Mouse (Mus musculus): Measurements from ENCODE around the gene Faap24.
A peak's percentile ranks its signal among the peaks of the same experiment; 100 is the strongest.

Gene Faap24

DNA sequence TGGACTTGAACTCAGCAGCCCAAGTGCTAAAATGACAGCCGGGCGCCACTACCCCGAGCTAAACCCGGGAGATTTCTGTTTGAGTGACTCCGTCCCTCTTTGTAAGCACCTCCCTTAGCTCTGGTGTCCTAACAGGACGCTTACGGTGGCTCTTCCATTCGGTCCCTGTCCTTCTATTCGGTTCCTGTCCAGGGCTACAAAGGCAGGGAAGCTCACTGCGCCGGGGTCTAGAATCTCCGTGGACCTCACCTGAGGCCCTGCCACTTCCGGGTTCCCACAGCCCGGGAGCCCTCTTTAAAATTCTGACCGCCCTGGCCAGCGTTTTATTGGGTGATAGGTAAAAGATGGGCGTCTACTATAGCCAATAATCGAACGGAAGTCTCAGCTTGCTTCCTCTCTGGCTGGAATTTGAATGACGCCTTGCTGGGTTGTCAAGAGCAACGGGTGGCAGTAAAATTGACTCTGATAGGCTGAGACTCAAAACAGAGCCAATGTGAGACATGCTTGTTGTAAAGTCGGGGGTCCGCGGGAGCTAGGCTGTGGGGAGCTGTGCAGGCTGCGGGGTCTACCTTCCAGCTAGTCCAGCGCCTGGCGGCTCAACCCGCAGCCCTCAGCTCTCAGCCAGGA is at the start of gene Faap24, which contains the start of gene Cep89:
Faap24 (minus strand) TSS at position 295 of the 627 bp plus-strand sequence.
Cep89 (plus strand) TSS at position 494 of the 627 bp plus-strand sequence.
- DNase-seq: peak; percentile 85

GRCm38 (mm10) chr7:35435266-35435665 is 38.6 kb upstream of the Faap24 start:
- no peak for DNase-seq

DNA sequence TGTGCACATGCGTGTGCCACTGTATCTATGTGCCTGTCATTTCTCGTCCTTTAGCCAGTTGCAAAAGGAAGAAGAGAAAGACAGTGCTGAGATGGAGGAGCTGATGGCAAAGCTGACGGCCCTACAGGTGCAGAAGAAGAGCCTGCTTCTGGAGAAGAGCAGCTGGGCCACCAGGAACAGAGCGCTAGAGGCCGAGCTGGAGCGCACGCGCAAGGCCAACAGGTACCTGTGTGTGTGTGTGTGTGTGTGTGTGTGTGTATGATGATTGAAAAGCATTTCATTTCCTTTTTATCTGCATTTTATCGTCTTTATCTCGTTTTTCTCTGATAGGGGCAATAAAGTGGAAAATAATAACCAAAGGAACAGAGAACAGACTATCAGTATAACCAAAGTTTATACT is 31.5 kb upstream of the Faap24 start:
- DNase-seq: no peak

DNA sequence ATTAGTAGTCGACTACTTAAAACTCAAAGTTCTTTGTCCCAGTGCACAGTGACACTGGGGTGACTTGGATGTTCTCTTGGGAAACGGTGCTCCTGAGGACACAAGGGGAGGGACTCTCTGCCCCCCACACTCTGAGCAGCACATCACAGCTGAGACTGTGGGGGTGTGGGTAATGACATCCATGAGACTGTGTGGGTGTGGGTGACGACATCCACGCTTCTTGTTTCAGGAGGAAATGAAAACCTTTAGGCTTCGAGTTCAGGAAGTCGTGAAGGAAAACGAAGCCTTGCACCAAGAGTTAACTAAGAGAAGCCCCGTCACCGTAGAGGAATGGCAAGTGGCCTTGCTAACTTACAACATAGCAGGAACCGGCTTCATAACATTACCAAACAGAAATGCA is 26.4 kb upstream of the Faap24 start:
- no peak for DNase-seq

DNA sequence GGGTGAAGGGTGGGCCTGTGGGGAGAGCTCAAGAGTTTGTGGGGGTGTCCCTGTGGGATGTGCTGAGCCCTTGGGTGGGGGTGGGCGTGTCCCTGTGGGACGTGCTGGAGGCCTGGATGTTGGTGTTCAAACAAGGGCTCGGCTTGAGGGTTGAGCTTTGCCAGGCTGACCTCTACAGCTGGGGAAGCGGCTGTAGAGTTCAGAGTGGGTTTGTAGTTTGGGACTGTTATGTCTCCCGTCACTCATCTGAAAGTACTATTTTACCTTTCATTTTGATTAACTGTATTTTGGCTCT is 20.0 kb upstream of the Faap24 start:
- no peak for DNase-seq

DNA sequence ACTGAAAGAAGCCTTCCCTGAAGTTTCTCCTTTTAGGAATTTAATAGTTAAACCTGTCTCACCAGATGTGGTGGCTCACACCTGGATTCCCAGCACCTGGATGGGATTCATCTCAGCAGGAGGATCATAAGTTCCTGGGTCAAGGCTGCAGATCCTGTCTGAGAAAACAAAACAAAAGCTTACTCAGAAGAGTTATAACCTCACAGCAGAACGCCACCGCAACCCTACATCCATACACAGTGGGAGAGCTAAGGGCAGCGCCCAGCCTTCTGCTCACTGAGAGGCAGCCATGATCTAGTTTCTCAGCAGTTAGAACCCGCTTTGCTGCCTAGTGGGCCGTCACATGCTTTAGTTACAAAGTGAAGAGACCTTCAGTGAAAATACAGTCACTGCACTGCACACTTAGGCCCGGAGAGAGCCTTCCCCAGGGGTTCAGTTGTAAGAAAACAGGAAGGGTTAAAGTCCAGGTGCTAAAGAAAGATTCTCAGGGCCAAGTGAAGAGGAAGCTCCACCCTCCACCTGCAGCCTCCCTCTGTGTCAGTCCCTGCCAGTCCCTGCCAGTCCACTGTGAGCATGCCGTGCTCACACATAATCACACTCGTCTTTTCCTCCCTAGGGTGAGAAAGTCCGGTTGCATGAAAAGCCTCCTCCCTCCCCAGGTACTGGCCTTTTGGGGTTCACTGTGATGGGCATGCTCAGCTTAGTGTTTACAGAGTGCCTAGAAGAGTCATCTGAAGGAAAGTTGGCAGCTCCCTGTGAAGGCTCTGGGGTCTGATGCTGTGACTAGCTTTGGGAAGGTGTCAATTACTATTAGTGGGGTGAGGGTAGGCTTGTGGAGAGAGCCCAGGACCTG is 19.4 kb upstream of the Faap24 start:
- no peak for DNase-seq

- no peak for DNase-seq
These were observed 18.6 kb upstream of the Faap24 start for GRCm38 (mm10) chr7:35415226-35415625.

GRCm38 (mm10) chr7:35401169-35401568 is 4.5 kb upstream of the Faap24 start:
- no peak for DNase-seq

DNA sequence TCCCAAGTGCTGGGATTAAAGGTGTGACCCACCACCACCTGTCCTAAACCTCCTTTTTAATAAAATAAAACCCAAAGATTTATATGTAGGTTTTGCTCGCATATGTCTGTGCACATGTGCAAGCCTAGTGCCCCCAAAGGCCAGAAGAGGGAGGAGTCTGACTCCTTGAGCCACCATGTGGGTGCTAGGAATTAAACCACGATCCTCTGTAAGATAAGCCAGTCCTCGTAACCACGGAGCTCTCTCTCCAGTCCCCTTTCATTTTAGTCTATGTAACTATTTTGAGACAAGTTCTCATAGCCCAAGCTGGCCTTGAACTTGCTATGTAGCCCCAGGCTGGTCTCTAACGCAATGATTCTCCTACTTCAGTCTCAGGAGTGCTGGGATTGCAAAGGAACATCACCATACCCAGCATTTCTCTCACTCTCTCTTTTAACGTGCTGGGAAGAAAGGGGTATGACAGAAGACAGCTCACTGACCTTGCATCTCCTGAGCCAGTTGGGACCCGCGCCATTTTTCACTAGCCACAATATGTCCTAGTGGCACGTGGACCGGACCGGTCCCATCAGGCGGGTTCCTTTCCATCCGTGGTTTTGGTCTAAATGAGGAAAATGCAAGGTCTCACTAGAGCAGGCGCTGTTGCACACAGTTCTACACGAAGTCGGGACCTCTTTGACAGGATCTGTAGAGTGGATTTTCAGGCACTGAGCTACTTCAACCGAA is 741 bp downstream of the Faap24 start:
- peak; percentile 32 for DNase-seq

DNA sequence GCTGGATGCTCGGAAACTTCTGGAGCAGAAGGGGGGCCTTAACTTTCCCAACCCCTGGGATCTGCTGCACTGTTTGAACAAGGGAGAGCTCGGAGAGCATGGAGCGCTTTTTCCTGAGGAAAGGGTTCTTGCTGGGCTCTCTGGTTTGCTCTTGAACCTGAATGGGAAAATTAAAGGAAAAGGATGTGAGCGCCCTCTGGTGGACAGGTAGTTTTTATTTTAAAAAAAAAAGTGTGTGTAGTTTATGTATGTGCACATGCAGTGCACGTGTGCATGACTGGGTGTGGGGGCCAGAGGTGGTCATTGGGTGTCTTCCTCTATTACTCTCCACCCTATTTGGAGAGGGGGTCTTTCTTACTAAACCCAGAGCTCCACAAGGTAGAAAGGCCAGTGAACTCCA is 3.7 kb downstream of the Faap24 start:
- DNase-seq: no peak

DNA sequence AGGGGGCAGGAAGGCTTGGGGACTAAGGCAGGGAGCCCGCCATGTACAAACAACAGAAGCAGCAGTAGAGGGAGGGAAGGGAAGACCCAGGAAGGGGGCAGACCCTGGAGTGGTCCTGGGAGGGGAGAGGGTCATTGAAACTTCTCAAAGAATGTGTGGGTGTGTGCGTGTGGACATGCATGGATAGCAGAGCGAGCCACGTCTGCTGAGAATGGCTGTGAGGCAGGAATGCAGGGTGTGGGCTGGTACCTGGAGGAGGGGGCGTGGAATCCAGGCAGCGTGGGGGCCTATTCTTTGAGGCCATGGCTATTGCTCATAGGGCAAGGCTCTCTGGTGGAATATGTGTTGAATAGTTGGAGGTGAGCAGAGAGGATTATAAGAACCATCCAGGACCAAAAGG is 7.9 kb downstream of the Faap24 start:
- DNase-seq: no peak

- no peak for DNase-seq
These were observed 10.1 kb downstream of the Faap24 start for GRCm38 (mm10) chr7:35386525-35386952.

- DNase-seq: no peak
These were observed 13.8 kb downstream of the Faap24 start for GRCm38 (mm10) chr7:35382706-35383353.

GRCm38 (mm10) chr7:35381861-35382260 is 14.8 kb downstream of the Faap24 start:
- DNase-seq: no peak

GRCm38 (mm10) chr7:35380351-35380750 is 16.3 kb downstream of the Faap24 start:
- DNase-seq: no peak

DNA sequence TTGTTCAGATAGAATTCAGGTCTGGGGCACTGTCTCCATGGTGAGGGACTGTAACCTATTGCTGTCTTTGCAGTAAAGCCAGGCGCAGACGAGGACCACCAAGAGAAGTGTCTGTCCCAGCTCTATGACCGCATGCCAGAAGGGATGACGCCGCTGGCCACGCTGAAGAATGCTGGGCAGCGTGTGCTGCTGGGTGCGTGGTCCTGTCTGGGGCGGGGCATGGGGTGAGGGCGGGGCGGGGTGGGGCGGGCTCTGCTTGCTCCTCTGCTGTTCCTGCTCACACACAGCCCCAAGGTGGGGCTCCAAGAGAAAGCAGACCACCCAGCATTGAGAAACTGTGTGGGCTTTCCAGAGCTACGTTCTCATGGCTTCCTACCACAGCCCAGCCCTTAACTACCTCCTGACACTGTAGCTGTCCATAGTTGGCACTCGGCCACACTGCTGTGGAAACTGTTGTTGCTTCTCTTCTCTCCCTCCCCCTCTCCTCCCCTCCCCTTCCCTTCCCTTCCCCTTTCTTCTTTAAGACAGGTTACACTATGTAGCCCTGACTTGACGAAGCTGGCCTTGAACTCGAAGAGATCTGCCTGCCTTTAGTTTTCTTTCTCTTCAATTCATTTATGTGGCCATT is 17.0 kb downstream of the Faap24 start:
- DNase-seq: no peak

DNA sequence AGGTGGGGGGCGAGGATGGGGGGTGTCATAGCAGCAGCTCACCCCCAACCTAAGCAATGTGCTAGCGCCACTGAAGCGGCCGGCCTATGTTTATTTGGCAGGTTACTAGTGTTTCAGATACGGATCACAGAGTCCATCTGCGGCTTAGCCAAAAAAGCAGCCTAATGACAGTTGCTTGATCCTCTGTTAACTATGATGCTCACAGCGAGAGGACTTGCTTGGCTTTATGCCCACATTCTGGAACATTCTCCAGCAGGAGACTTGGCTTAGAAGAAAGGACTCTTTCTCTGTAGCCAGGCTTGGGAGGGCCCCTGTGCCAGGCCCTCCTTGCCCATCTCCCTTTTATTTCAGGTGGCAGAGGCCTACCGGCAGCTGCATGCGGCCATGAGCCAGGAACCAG is 20.0 kb downstream of the Faap24 start:
- DNase-seq: no peak

- no peak for DNase-seq
These were observed 22.4 kb downstream of the Faap24 start for GRCm38 (mm10) chr7:35374265-35374664.

- DNase-seq: no peak
These were observed 23.3 kb downstream of the Faap24 start for GRCm38 (mm10) chr7:35373146-35373989.

- DNase-seq: no peak
These were observed 24.1 kb downstream of the Faap24 start for GRCm38 (mm10) chr7:35372483-35373017.

DNA sequence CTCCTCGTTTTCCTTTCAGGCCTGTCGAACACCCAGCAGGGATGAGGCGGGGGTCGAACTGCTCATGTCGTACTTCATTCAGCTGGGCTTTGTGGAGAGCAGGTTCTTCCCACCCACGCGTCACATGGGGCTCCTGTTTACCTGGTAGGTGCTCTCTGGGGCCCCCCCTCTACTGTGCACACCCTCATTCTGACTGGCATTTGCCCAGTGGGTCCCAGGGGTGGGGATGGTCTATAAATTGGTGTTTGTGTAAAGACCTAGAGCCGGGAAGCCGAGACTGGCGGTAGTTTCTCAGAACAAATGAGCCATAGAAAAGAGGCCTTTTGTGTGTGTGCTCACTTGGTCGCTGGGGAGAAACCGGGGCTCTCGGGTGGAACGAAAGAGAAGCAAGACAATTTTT is 25.5 kb downstream of the Faap24 start:
- no peak for DNase-seq

All from right cerebral cortex, postnatal 4 days (tissue).